In genomic region chr4:149429592-149429991, GRCm38 (mm10) we compare ENCODE assay signal across 25 mouse cellular contexts. TPM values are rescaled to one million over a fixed set of nuclear protein-coding genes. Genes with fewer than 3 reads are reported as not detected.
A peak's percentile ranks its signal among the peaks of the same experiment; 100 is the strongest.
DNase-seq lines count a peak whose midpoint lies in the region; TF ChIP-seq lines count a peak whose summit lies in the region.
"Had no signal": no experiment of that assay in that cellular context is flagged by ENCODE, and none has a peak within 500 bp of the region (broad histone marks: within the 10 kb centered on the region; RNA-seq: fewer than 3 reads in every experiment).

No protein-coding gene starts in this region.

- peak; percentile 62 for DNase-seq in left cerebral cortex, postnatal 4 days
- no peak for DNase-seq in left cerebral cortex, adult 18-20 months (ENCODE audit: low spot score in 2 of 2)
- peak; percentile 86 to 94 for DNase-seq in cerebellum, adult 2 months
- DNase-seq in cerebellum, postnatal 10 days, result peak; percentile 84 to 89
- DNase-seq in thymus, postnatal 0 days (ENCODE audit: low spot score), result no peak
- DNase-seq in thymus, postnatal 25 days, result no peak
- no peak for DNase-seq in frontal cortex, postnatal 25 days (ENCODE audit: low spot score in 2 of 2)
- no peak for DNase-seq in left cerebral cortex, postnatal 10 days (ENCODE audit: extremely low spot score in 1 of 2, low spot score in 2 of 2)
- DNase-seq: adrenal gland, postnatal 14 days; forebrain, postnatal 0 days; gastrocnemius, adult 2 months; gastrocnemius, postnatal 25 days; heart, postnatal 4 days; kidney, adult 18-20 months had no signal

- WGBS in cerebellum, adult 2 months, result 11% methylated on average over 5 of the region's 5 CpGs

- peak overlapping the region; percentile 64; the same call in 1 of the 2 replicates for H3K27ac ChIP-seq in cerebellum, adult 2 months (ENCODE audit: insufficient read depth, low read length)
- H3K27ac ChIP-seq: embryonic facial prominence, embryonic 10.5 days; forebrain, embryonic 13.5 days; gastrocnemius, adult 2 months; hindbrain, embryonic 12.5 days; intestine, embryonic 15.5 days had no signal

- H3K4me1 ChIP-seq in cerebellum, adult 2 months (ENCODE audit: control insufficient read depth, insufficient read depth, low read length), result peaks cover 9% of the 10 kb centered on the region
- H3K4me1 ChIP-seq: intestine, embryonic 15.5 days had no signal

- no peak overlapping the region for H3K4me3 ChIP-seq in cerebellum, adult 2 months (replicated peaks; ENCODE audit: insufficient read depth, low read depth, low read length)
- H3K4me3 ChIP-seq: embryonic facial prominence, embryonic 10.5 days; forebrain, embryonic 13.5 days; gastrocnemius, adult 2 months; heart, embryonic 12.5 days; hindbrain, embryonic 12.5 days; intestine, embryonic 15.5 days had no signal

- intact Hi-C loops in left cerebral cortex, postnatal 4 days (cut with DNase I), result no loop called here
- intact Hi-C loops in left cerebral cortex, postnatal 10 days (cut with DNase I), result no loop called here

- no peak for TF ChIP-seq POLR2A in cerebellum, adult 2 months (IDR thresholded peaks at IDR 0.05; ENCODE audit: borderline replicate concordance, insufficient read depth, low read length)

- no peaks in the 10 kb centered on the region for H3K27me3 ChIP-seq in cerebellum, adult 2 months (ENCODE audit: control insufficient read depth, insufficient read depth, low read length)
- H3K27me3 ChIP-seq: forebrain, embryonic 13.5 days; heart, embryonic 12.5 days; hindbrain, embryonic 12.5 days; intestine, embryonic 15.5 days had no signal

- no peak for TF ChIP-seq CTCF in cerebellum, adult 2 months (IDR thresholded peaks at IDR 0.05; ENCODE audit: borderline replicate concordance, insufficient read depth, low read depth, low read length)

RNA-seq across cellular contexts. Expression of gene Ube4b, which starts 3.0 kb away (rescaled TPM):
- total RNA-seq in left cerebral cortex, postnatal 4 days (2021), result 100 to 1,000 TPM; 122 to 134 TPM
- 100 to 1,000 TPM; 101 to 106 TPM for total RNA-seq in left cerebral cortex, adult 18-20 months (2021)
- 123 and 132 TPM in 2 replicates for polyA plus RNA-seq in cerebellum, adult 2 months (2012; rRNA removed)
- polyA plus RNA-seq in thymus, postnatal 0 days (2015; fragmentation: Nextera tagmentation; extraction: Ambion mirVana), result 27.3 and 28.5 TPM in 2 replicates
- total RNA-seq in left cerebral cortex, postnatal 10 days (2021), result 100 to 1,000 TPM; 104 to 119 TPM

RNA-seq across cellular contexts. Expression of gene Rbp7, which starts 25.2 kb away (rescaled TPM):
- not detected for total RNA-seq in left cerebral cortex, postnatal 4 days (2021)
- total RNA-seq in left cerebral cortex, adult 18-20 months (2021), result not detected
- polyA plus RNA-seq in cerebellum, adult 2 months (2012; rRNA removed), result 0.54 and 0.74 TPM in 2 replicates
- polyA plus RNA-seq in thymus, postnatal 0 days (2015; fragmentation: Nextera tagmentation; extraction: Ambion mirVana), result 12.6 and 18.0 TPM in 2 replicates
- under 1 TPM in 1 of 2 experiments, not detected in 1; 0.63 TPM for total RNA-seq in left cerebral cortex, postnatal 10 days (2021)
- total RNA-seq: forebrain, postnatal 0 days; granulocyte monocyte progenitor cell, adult 5-6 weeks; MEL had no signal
- polyA plus RNA-seq: C2C12; embryonic facial prominence, embryonic 10.5 days; forebrain, embryonic 13.5 days; hindbrain, embryonic 12.5 days had no signal

RNA-seq across cellular contexts. Expression of gene Tmem274, which starts 47.6 kb away (rescaled TPM):
- not detected for total RNA-seq in left cerebral cortex, postnatal 4 days (2021)
- total RNA-seq in left cerebral cortex, adult 18-20 months (2021), result not detected
- polyA plus RNA-seq in cerebellum, adult 2 months (2012; rRNA removed), result 0.41 and 0.51 TPM in 2 replicates
- 0.31 TPM in 1 of 2 replicates, not detected in the other for polyA plus RNA-seq in thymus, postnatal 0 days (2015; fragmentation: Nextera tagmentation; extraction: Ambion mirVana)
- not detected for total RNA-seq in left cerebral cortex, postnatal 10 days (2021)
- total RNA-seq: adrenal gland, adult 18-20 months; adrenal gland, postnatal 14 days; forebrain, postnatal 0 days; gastrocnemius, adult 2 months; gastrocnemius, postnatal 25 days; granulocyte monocyte progenitor cell, adult 5-6 weeks; heart, adult 8-10 months; heart, postnatal 4 days; MEL had no signal
- polyA plus RNA-seq: C2C12; embryonic facial prominence, embryonic 14.5 days; forebrain, postnatal 0 days; intestine, embryonic 15.5 days had no signal

RNA-seq across cellular contexts. Expression of gene Nmnat1, which starts 55.4 kb away (rescaled TPM):
- total RNA-seq in left cerebral cortex, postnatal 4 days (2021), result 1 to 10 TPM; 5.9 to 6.0 TPM
- total RNA-seq in left cerebral cortex, adult 18-20 months (2021), result 1 to 10 TPM; 7.0 to 9.3 TPM
- polyA plus RNA-seq in cerebellum, adult 2 months (2012; rRNA removed), result 11.2 and 11.6 TPM in 2 replicates
- polyA plus RNA-seq in thymus, postnatal 0 days (2015; fragmentation: Nextera tagmentation; extraction: Ambion mirVana), result 13.4 and 15.3 TPM in 2 replicates
- total RNA-seq in left cerebral cortex, postnatal 10 days (2021), result 1 to 10 TPM; 6.1 to 7.7 TPM

RNA-seq across cellular contexts. Expression of gene Lzic, which starts 55.4 kb away (rescaled TPM):
- total RNA-seq in left cerebral cortex, postnatal 4 days (2021), result 10 to 100 TPM; 63.7 to 66.2 TPM
- 10 to 100 TPM; 16.4 to 16.7 TPM for total RNA-seq in left cerebral cortex, adult 18-20 months (2021)
- 14.2 and 15.3 TPM in 2 replicates for polyA plus RNA-seq in cerebellum, adult 2 months (2012; rRNA removed)
- polyA plus RNA-seq in thymus, postnatal 0 days (2015; fragmentation: Nextera tagmentation; extraction: Ambion mirVana), result 62.8 and 66.6 TPM in 2 replicates
- 10 to 100 TPM; 36.1 to 37.6 TPM for total RNA-seq in left cerebral cortex, postnatal 10 days (2021)

Comparison
In these comparisons a context has a peak if more than half of its experiments do, and no peak if none do; other contexts are left out.
1. DNase-seq: peak in left cerebral cortex, postnatal 4 days (single experiment), cerebellum, adult 2 months (2 of 2) and cerebellum, postnatal 10 days (2 of 2); none in left cerebral cortex, adult 18-20 months (0 of 2), thymus, postnatal 0 days (single experiment), thymus, postnatal 25 days (single experiment), frontal cortex, postnatal 25 days (0 of 2) and left cerebral cortex, postnatal 10 days (0 of 2).